Mouse (Mus musculus) heart, embryonic 13.5 days (tissue): ENCODE results near the gene Lgals2. TPM values are rescaled to one million over a fixed set of nuclear protein-coding genes. Genes with fewer than 3 reads are reported as not detected.
A peak's percentile ranks its signal among the peaks of the same experiment; 100 is the strongest.
"Not testable (repeated sequence)": the region's sequence is repeated elsewhere in the genome, so short reads cannot be mapped to it uniquely, and the experiment has no call there.

Experiments used
- ATAC-seq: fragments of 200-750 bp; cut with Nextera tagmentation; 2 replicates; pipeline ENCODE4 v1.8.0; 2017; ENCODE audit warnings: moderate TSS enrichment; ENCODE audit not compliant: insufficient number of reproducible peaks, low FRiP score, low TSS enrichment; ENCODE audit errors: extremely low read depth
- H3K27ac ChIP-seq: fragments of 300-500 bp; sonication (generic); replicated peaks from 2 replicates; pipeline ENCODE4 v1.5.1; 2015; ENCODE audit warnings: moderate library complexity, mild to moderate bottlenecking, inconsistent platforms
- H3K27me3 ChIP-seq: fragments of 300-500 bp; sonication (generic); replicated peaks from 2 replicates; pipeline ENCODE4 v1.6.1; 2015; ENCODE audit warnings: mild to moderate bottlenecking, inconsistent platforms
- H3K36me3 ChIP-seq: fragments of 300-500 bp; sonication (generic); 2 replicates; pipeline ENCODE4 v1.6.1; 2015; ENCODE audit warnings: mild to moderate bottlenecking, inconsistent platforms
- H3K4me1 ChIP-seq: fragments of 300-500 bp; sonication (generic); 2 replicates; pipeline ENCODE4 v1.6.1; 2015; ENCODE audit warnings: inconsistent platforms
- H3K4me2 ChIP-seq: fragments of 300-500 bp; sonication (generic); 2 replicates; pipeline ENCODE4 v1.6.1; 2015; ENCODE audit warnings: inconsistent platforms, mild to moderate bottlenecking, moderate library complexity
- H3K4me3 ChIP-seq: fragments of 300-500 bp; sonication (generic); 2 replicates; pipeline ENCODE4 v1.5.1; 2015; ENCODE audit warnings: moderate library complexity, mild to moderate bottlenecking, inconsistent platforms
- H3K9ac ChIP-seq: fragments of 300-500 bp; sonication (generic); 2 replicates; pipeline ENCODE4 v1.6.1; 2015; ENCODE audit warnings: inconsistent platforms, mild to moderate bottlenecking, moderate library complexity
- H3K9me3 ChIP-seq: fragments of 300-500 bp; sonication (generic); 2 replicates; pipeline ENCODE4 v1.6.1; 2016; ENCODE audit warnings: inconsistent platforms
- WGBS: fragments of 180-500 bp; shearing (Covaris S2); methylation state at CpG from one replicate; pipeline ENCODE4 v1.1.7; 2015; ENCODE audit warnings: mixed read lengths; 5-methylcytosine and 5-hydroxymethylcytosine counted together
- polyA plus RNA-seq: library from polyadenylated mRNA; unstranded; fragments of >200 nt; fragmentation: Nextera tagmentation; extraction: Ambion mirVana; gene quantifications from 2 replicates; pipeline ENCODE4 v1.2.1, GENCODE M21; 2015

The Lgals2 gene
- polyA plus RNA-seq, 1 experiment from 2014 or later: not detected

- Histone ChIP-seq H3K4me3 (no peak overlapping the region), H3K27ac (peak overlapping the region; percentile 78), H3K9ac (peak overlapping the region; percentile 67), H3K4me1 (peaks cover 88% of the 10 kb centered on the region), H3K36me3 (peaks cover 56% of the 10 kb centered on the region), H3K27me3 (no peaks in the 10 kb centered on the region), H3K9me3 (no peaks in the 10 kb centered on the region), H3K4me2 (peak overlapping the region; percentile 7; the same call in 1 of the 2 replicates)
- ATAC-seq: no peak
- 63% methylated on average over 13 of the region's 13 CpGs for WGBS
Measured at GRCm38 (mm10) chr15:78894726-78895125, 39.4 kb upstream of the Lgals2 start.

- Histone ChIP-seq H3K4me3 (no peak overlapping the region), H3K27me3 (no peaks in the 10 kb centered on the region), H3K27ac (peak overlapping the region; percentile 29), H3K36me3 (peaks cover 79% of the 10 kb centered on the region), H3K4me2 (peak overlapping the region; percentile 11), H3K4me1 (peaks cover 85% of the 10 kb centered on the region), H3K9ac (peak overlapping the region; percentile 58), H3K9me3 (no peaks in the 10 kb centered on the region)
- ATAC-seq: peak; percentile 21; the same call in 1 of the 2 replicates
- 23% methylated on average over 7 of the region's 7 CpGs for WGBS
Measured at GRCm38 (mm10) chr15:78892440-78892839, 37.1 kb upstream of the Lgals2 start.

GRCm38 (mm10) chr15:78889401-78889853 is 34.1 kb upstream of the Lgals2 start:
- WGBS: 32% methylated on average over 12 of the region's 13 CpGs
- Histone ChIP-seq H3K9ac (peak overlapping the region; percentile 58), H3K27me3 (no peaks in the 10 kb centered on the region), H3K4me3 (no peak overlapping the region), H3K9me3 (no peaks in the 10 kb centered on the region), H3K4me2 (peak overlapping the region; percentile 7; the same call in 1 of the 2 replicates), H3K4me1 (peaks cover 54% of the 10 kb centered on the region), H3K36me3 (peaks cover 98% of the 10 kb centered on the region), H3K27ac (0 out of 2 replicates have a peak overlapping the region, but pooled peaks have one; percentile 53)
- ATAC-seq: no peak

- peaks cover 71% of the 10 kb centered on the region for H3K36me3 ChIP-seq
Measured at GRCm38 (mm10) chr15:78881828-78882227, 26.5 kb upstream of the Lgals2 start.

GRCm38 (mm10) chr15:78880432-78880831 is 25.1 kb upstream of the Lgals2 start:
- WGBS: 86% methylated on average over 8 of the region's 8 CpGs
- Histone ChIP-seq H3K27me3 (no peaks in the 10 kb centered on the region), H3K27ac (no peak overlapping the region), H3K36me3 (peaks cover 57% of the 10 kb centered on the region), H3K9me3 (no peaks in the 10 kb centered on the region), H3K4me1 (peaks cover 39% of the 10 kb centered on the region), H3K9ac (no peak overlapping the region; the same call in 1 of the 2 replicates), H3K4me3 (no peak overlapping the region), H3K4me2 (no peak overlapping the region)
- no peak for ATAC-seq

More at GRCm38 (mm10) chr15:78881828-78882227, 26.5 kb upstream of the Lgals2 start:
- 67% methylated on average over 3 of the region's 3 CpGs for WGBS
- no peak overlapping the region for H3K4me2 ChIP-seq
- no peaks in the 10 kb centered on the region for H3K27me3 ChIP-seq
- H3K4me1 ChIP-seq: peaks cover 27% of the 10 kb centered on the region
- no peak overlapping the region for H3K27ac ChIP-seq
- no peaks in the 10 kb centered on the region for H3K9me3 ChIP-seq
- no peak overlapping the region for H3K9ac ChIP-seq
- no peak overlapping the region for H3K4me3 ChIP-seq
- ATAC-seq: no peak

- H3K27me3 ChIP-seq, H3K9me3 ChIP-seq, H3K4me3 ChIP-seq, ATAC-seq: not testable (repeated sequence)
- Histone ChIP-seq H3K4me2 (peak overlapping the region; percentile 78), H3K27ac (peak overlapping the region; percentile 29), H3K9ac (peak overlapping the region; percentile 54), H3K4me1 (peaks cover 43% of the 10 kb centered on the region), H3K36me3 (peaks cover 42% of the 10 kb centered on the region)
- 43% methylated on average over 7 of the region's 7 CpGs for WGBS
Measured at GRCm38 (mm10) chr15:78878792-78879516, 23.6 kb upstream of the Lgals2 start.

- Histone ChIP-seq H3K4me2 (peak overlapping the region; percentile 78), H3K9me3 (no peaks in the 10 kb centered on the region), H3K27ac (peak overlapping the region; percentile 99), H3K36me3 (peaks cover 32% of the 10 kb centered on the region), H3K9ac (peak overlapping the region; percentile 98), H3K4me3 (peak overlapping the region; percentile 71), H3K27me3 (no peaks in the 10 kb centered on the region), H3K4me1 (peaks cover 48% of the 10 kb centered on the region)
- ATAC-seq: peak; percentile 9; the same call in 1 of the 2 replicates
- 0% methylated on average over 17 of the region's 17 CpGs for WGBS
Measured at GRCm38 (mm10) chr15:78877810-78878390, 22.6 kb upstream of the Lgals2 start.

- peak; percentile 88 for ATAC-seq
- Histone ChIP-seq H3K27me3 (no peaks in the 10 kb centered on the region), H3K9ac (peak within 1 kb of the TSS; percentile 98), H3K36me3 (peaks cover 25% of the 10 kb centered on the region), H3K9me3 (no peaks in the 10 kb centered on the region), H3K4me1 (peaks cover 48% of the 10 kb centered on the region), H3K27ac (peak within 1 kb of the TSS; percentile 99), H3K4me3 (peak within 1 kb of the TSS; percentile 71), H3K4me2 (peak within 1 kb of the TSS; percentile 78)
- under 1% methylated on average over 84 of the region's 95 CpGs for WGBS
Measured at GRCm38 (mm10) chr15:78876991-78877809, 21.9 kb upstream of the Lgals2 start, which contains the start of gene Gga1. Gga1 (plus strand) TSS chr15:78877190.

GRCm38 (mm10) chr15:78876258-78876696 is 20.9 kb upstream of the Lgals2 start:
- Histone ChIP-seq H3K36me3 (peaks cover 15% of the 10 kb centered on the region), H3K4me1 (peaks cover 48% of the 10 kb centered on the region), H3K4me2 (peak overlapping the region; percentile 78), H3K9me3 (no peaks in the 10 kb centered on the region), H3K27ac (peak overlapping the region; percentile 99), H3K9ac (peak overlapping the region; percentile 98), H3K27me3 (no peaks in the 10 kb centered on the region), H3K4me3 (peak overlapping the region; percentile 71)
- under 1% methylated on average over 17 of the region's 17 CpGs for whole genome bisulfite sequencing
- no peak for ATAC-seq

- 71% methylated on average over 5 of the region's 5 CpGs for WGBS
- peaks cover 9% of the 10 kb centered on the region; the same call in 1 of the 2 replicates for H3K36me3 ChIP-seq
- H3K27ac ChIP-seq: peak overlapping the region; percentile 99
- H3K9ac ChIP-seq: peak overlapping the region; percentile 98; the same call in 1 of the 2 replicates
- H3K4me3 ChIP-seq: peak overlapping the region; percentile 71; the same call in 1 of the 2 replicates
- peak overlapping the region; percentile 78 for H3K4me2 ChIP-seq
- H3K27me3 ChIP-seq: no peaks in the 10 kb centered on the region
- H3K9me3 ChIP-seq: no peaks in the 10 kb centered on the region
- ATAC-seq: no peak
- peaks cover 46% of the 10 kb centered on the region for H3K4me1 ChIP-seq
Measured at GRCm38 (mm10) chr15:78875537-78875936, 20.2 kb upstream of the Lgals2 start.

- WGBS: 69% methylated on average over 8 of the region's 8 CpGs
- no peak overlapping the region for H3K9ac ChIP-seq
- H3K27ac ChIP-seq: no peak overlapping the region
- H3K4me2 ChIP-seq: no peak overlapping the region
- no peaks in the 10 kb centered on the region for H3K27me3 ChIP-seq
- ATAC-seq: no peak
- H3K36me3 ChIP-seq: peaks cover 4% of the 10 kb centered on the region; the same call in 1 of the 2 replicates
- no peaks in the 10 kb centered on the region for H3K9me3 ChIP-seq
- peaks cover 40% of the 10 kb centered on the region for H3K4me1 ChIP-seq
- H3K4me3 ChIP-seq: no peak overlapping the region
Measured at GRCm38 (mm10) chr15:78874989-78875388, 19.7 kb upstream of the Lgals2 start.
